Mouse (Mus musculus) myocyte (in vitro differentiated cells): Measurements from ENCODE around the gene Wfikkn2. TPM values are rescaled to one million over a fixed set of nuclear protein-coding genes. Genes with fewer than 3 reads are reported as not detected.

ENCODE experiments used
- H3K27me3 ChIP-seq: one replicate; pipeline ENCODE4 v1.6.1; 2011; ENCODE audit not compliant: control insufficient read depth, insufficient read depth, insufficient read length
- H3K36me3 ChIP-seq: one replicate; pipeline ENCODE4 v1.6.1; 2011; ENCODE audit not compliant: control insufficient read depth, insufficient read depth
- H3K4me2 ChIP-seq: one replicate; pipeline ENCODE4 v1.6.1; 2011; ENCODE audit warnings: low read depth, control low read depth
- H3K4me3 ChIP-seq: one replicate; pipeline ENCODE4 v1.5.1; 2011; ENCODE audit warnings: mild to moderate bottlenecking, control low read depth, moderate library complexity
- H3K79me2 ChIP-seq: one replicate; pipeline ENCODE4 v1.6.1; 2011; ENCODE audit not compliant: control insufficient read depth, insufficient read depth
- H3ac ChIP-seq: one replicate; pipeline ENCODE4 v1.6.1; 2011; ENCODE audit not compliant: control insufficient read depth, insufficient read length
- CEBPB ChIP-seq: IDR thresholded peaks from 2 replicates; pipeline ENCODE4 v1.6.1; 2011; ENCODE audit warnings: mild to moderate bottlenecking, moderate library complexity; ENCODE audit not compliant: poor library complexity, insufficient read depth, severe bottlenecking
- E2F4 ChIP-seq: IDR thresholded peaks from one replicate; pipeline ENCODE4 v1.6.1; 2011; ENCODE audit warnings: mild to moderate bottlenecking, control low read depth, moderate library complexity; ENCODE audit not compliant: insufficient read depth
- MAX ChIP-seq: IDR thresholded peaks from one replicate; pipeline ENCODE4 v1.6.1; 2011; ENCODE audit warnings: low read depth, mild to moderate bottlenecking, control low read depth
- MYOD1 ChIP-seq, 3 experiments: IDR thresholded peaks; one replicate each; pipeline ENCODE4 v1.6.1; 2011; ENCODE audit warnings: control low read depth in 2 of 3, low read depth in 2 of 3, mild to moderate bottlenecking in 2 of 3, moderate library complexity in 1 of 3; ENCODE audit not compliant: insufficient read length in 2 of 3, control insufficient read depth in 1 of 3
- MYOG ChIP-seq, 3 experiments: IDR thresholded peaks; one replicate each; pipeline ENCODE4 v1.6.1; 2011; ENCODE audit warnings: control low read depth in 2 of 3, low read depth in 2 of 3, mild to moderate bottlenecking in 2 of 3; ENCODE audit not compliant: insufficient read length in 2 of 3, control insufficient read depth in 1 of 3, insufficient read depth in 1 of 3
- POLR2A ChIP-seq: IDR thresholded peaks from one replicate; pipeline ENCODE4 v1.6.1; 2011; ENCODE audit warnings: low read depth, mild to moderate bottlenecking, control low read depth, moderate library complexity; ENCODE audit not compliant: insufficient read length
- POLR2AphosphoS2 ChIP-seq: IDR thresholded peaks from one replicate; pipeline ENCODE4 v1.6.1; 2011; ENCODE audit warnings: low read depth, control low read depth; ENCODE audit not compliant: insufficient read length
- REST ChIP-seq: IDR thresholded peaks from one replicate; pipeline ENCODE4 v1.6.1; 2011; ENCODE audit warnings: mild to moderate bottlenecking, control low read depth, moderate library complexity; ENCODE audit not compliant: insufficient read depth, insufficient read length
- SRF ChIP-seq: IDR thresholded peaks from one replicate; pipeline ENCODE4 v1.6.1; 2011; ENCODE audit warnings: low read depth; ENCODE audit not compliant: control insufficient read depth, insufficient read length
- TCF12 ChIP-seq: IDR thresholded peaks from one replicate; pipeline ENCODE4 v1.6.1; 2011; ENCODE audit warnings: mild to moderate bottlenecking, control low read depth; ENCODE audit not compliant: poor library complexity, insufficient read depth, severe bottlenecking
- TCF3 ChIP-seq: IDR thresholded peaks from one replicate; pipeline ENCODE4 v1.6.1; 2011; ENCODE audit warnings: low read depth, control low read depth; ENCODE audit not compliant: insufficient read length
- USF1 ChIP-seq: IDR thresholded peaks from one replicate; pipeline ENCODE4 v1.6.1; 2011; ENCODE audit warnings: low read depth, mild to moderate bottlenecking, control low read depth, moderate library complexity
- polyA plus RNA-seq: library from polyadenylated mRNA; unstranded; fragments of >200 nt; fragmentation: generic; extraction: Trizol; gene quantifications from one replicate; pipeline ENCODE4 v1.2.1, GENCODE M21; 2012; ENCODE audit warnings: missing spikeins

Wfikkn2 gene
- polyA plus RNA-seq, 1 experiment, result 0.80 TPM

DNA sequence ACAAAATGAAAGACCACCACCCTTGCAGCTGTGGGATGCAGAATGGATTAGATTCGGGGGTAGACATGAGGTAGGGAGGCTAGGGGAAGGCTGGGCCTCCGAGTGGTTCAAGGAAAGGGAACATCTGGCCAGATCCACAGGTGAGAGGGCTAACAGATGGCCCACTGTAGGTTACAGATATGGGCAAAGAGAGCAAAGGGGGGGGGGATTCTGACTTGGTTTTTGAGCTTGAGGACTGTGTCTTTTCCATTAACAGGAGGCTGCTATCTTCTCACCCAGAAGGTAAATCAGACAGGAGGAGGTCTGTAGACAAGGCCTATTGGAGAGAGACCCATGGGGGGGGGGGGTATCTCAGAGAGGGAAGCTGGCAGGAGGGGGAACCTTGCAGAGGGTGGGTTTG lies 46.0 kb downstream of the Wfikkn2 start:
- Histone ChIP-seq H3K4me2 (no peak overlapping the region), H3ac (no peak overlapping the region), H3K79me2 (no peaks in the 10 kb centered on the region), H3K36me3 (no peaks in the 10 kb centered on the region), H3K27me3 (no peaks in the 10 kb centered on the region), H3K4me3 (no peak overlapping the region)
- TF ChIP-seq TCF3 (no peak), E2F4 (no peak), MAX (no peak), MYOD1 (IDR thresholded peaks at IDR 0.05; ENCODE audit: control insufficient read depth in 1 of 3, insufficient read length in 2 of 3, low read depth in 2 of 3) (no peak), USF1 (no peak), POLR2A (no peak), POLR2AphosphoS2 (no peak), MYOG (IDR thresholded peaks at IDR 0.05; ENCODE audit: control insufficient read depth in 1 of 3, insufficient read depth in 1 of 3, insufficient read length in 2 of 3, low read depth in 2 of 3) (no peak), CEBPB (no peak), REST (no peak), TCF12 (no peak), SRF (no peak)

DNA sequence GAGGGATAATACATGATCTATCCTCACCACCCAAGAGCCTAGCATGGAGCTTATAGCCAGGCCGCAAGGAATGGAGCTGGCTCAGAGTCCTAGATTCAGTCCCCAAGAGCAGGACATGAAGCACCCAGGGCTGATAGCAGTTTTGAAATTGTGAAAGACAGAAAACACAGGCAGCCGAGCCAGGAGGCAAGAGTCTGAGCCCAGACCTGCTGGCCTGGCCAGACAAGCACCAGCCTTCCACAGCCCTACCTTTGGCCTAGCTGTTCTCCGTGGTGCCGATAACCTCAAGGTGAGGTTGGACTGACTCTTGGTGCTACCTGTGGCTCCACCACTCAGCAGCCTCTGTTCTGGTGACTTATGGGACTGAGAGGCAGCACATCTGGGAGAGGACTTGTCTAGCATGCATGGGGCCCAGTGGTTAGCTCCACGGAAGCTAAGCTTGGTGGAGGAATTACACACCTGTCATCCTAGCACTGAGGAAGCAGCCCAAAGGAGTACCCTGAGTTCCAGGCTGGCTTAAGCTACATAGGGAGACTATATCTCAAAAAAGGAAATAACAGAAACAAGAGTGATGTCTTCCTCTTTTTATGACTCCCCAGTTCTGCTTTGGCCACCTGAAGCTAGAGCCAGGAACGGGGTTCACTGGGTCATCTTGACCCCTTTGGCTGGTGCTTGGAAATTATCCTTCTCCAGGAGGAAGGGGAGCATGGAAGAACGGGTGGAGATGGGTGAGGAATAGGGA lies 47.2 kb downstream of the Wfikkn2 start:
- Histone ChIP-seq H3ac (no peak overlapping the region), H3K79me2 (no peaks in the 10 kb centered on the region), H3K4me3 (no peak overlapping the region), H3K27me3 (no peaks in the 10 kb centered on the region), H3K4me2 (no peak overlapping the region), H3K36me3 (no peaks in the 10 kb centered on the region)
- TF ChIP-seq REST (no peak), TCF3 (no peak), POLR2A (no peak), CEBPB (no peak), MAX (no peak), POLR2AphosphoS2 (no peak), MYOD1 (IDR thresholded peaks at IDR 0.05; ENCODE audit: control insufficient read depth in 1 of 3, insufficient read length in 2 of 3, low read depth in 2 of 3) (no peak), USF1 (no peak), SRF (no peak), MYOG (IDR thresholded peaks at IDR 0.05; ENCODE audit: control insufficient read depth in 1 of 3, insufficient read depth in 1 of 3, insufficient read length in 2 of 3, low read depth in 2 of 3) (no peak), TCF12 (no peak)

DNA sequence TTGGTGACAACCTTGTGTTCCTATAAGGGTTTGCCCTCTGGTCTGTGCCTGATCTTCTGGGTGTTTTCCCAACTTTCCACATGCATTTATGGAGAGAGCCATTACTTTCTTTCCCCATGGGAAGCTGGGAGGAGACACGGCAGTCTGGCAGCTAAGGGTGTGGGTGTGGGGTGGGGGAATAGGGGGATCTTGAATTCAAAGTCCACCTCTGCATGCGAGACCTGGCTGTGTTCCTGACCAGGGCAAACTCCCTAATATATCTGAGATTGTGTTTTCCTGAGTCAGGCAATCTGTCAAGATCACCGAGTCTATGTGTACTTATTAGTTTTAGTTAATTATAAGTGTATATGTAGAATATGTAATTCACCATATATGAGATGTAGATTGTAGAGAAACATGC lies 49.5 kb downstream of the Wfikkn2 start:
- Histone ChIP-seq H3K36me3 (no peaks in the 10 kb centered on the region), H3K79me2 (no peaks in the 10 kb centered on the region), H3K27me3 (no peaks in the 10 kb centered on the region), H3K4me2 (no peak overlapping the region), H3K4me3 (no peak overlapping the region), H3ac (no peak overlapping the region)
- TF ChIP-seq TCF12 (no peak), CEBPB (no peak), POLR2A (no peak), USF1 (no peak), TCF3 (no peak)

DNA sequence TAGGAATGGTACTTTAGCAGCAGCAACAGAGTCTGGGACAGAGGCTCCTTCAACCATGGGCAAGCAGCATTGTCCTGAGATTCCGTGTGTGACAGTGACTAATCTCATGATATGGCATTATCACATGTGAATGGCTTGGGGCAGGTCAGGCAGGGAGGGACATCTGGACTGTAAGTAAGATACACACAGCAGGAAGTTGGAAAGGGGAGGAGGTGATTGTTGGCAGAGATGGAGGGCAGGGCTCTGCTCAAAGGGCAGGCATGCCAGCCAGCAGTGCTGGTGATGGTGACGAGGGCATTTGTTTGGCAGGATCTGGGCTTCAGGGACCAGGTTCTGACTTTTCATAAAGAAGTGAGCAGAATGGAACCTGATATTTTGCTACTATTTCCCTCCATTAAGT lies 52.7 kb downstream of the Wfikkn2 start:
- H3K79me2 ChIP-seq, result no peaks in the 10 kb centered on the region
- H3ac ChIP-seq, result no peak overlapping the region
- H3K27me3 ChIP-seq, result no peaks in the 10 kb centered on the region
- no peaks in the 10 kb centered on the region for H3K36me3 ChIP-seq
- H3K4me3 ChIP-seq, result no peak overlapping the region
- H3K4me2 ChIP-seq, result no peak overlapping the region
- TF ChIP-seq MYOG (IDR thresholded peaks at IDR 0.05; ENCODE audit: control insufficient read depth in 1 of 3, insufficient read depth in 1 of 3, insufficient read length in 2 of 3, low read depth in 2 of 3) (no peak), MYOD1 (IDR thresholded peaks at IDR 0.05; ENCODE audit: control insufficient read depth in 1 of 3, insufficient read length in 2 of 3, low read depth in 2 of 3) (no peak), SRF (no peak), CEBPB (no peak), POLR2AphosphoS2 (no peak), REST (no peak), TCF3 (no peak), MAX (no peak), POLR2A (no peak), TCF12 (no peak), E2F4 (no peak), USF1 (no peak)

DNA sequence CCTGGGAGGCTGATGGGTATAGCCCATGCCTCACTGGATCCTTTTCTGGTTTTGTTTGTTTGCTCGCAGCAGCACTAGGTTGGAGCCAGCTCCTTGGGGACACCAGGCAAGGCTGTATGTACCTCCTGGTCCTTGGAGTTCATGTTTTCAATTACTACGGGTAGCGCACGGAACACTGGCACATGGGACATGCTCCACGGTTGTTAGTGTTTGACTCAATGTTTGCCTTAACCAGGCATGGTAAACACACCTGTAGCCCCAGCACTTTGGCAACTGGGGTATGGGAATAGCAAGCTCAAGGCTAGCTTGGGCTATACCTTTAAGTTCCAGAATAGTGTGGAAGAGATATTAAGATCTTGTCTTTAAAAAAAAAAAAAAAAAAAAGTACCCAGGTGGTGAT lies 55.1 kb downstream of the Wfikkn2 start:
- TF ChIP-seq POLR2AphosphoS2 (no peak), CEBPB (no peak), TCF12 (no peak), E2F4 (no peak), POLR2A (no peak), TCF3 (no peak), MYOG (IDR thresholded peaks at IDR 0.05; ENCODE audit: control insufficient read depth in 1 of 3, insufficient read depth in 1 of 3, insufficient read length in 2 of 3, low read depth in 2 of 3) (no peak), REST (no peak)
- Histone ChIP-seq H3K4me3 (no peak overlapping the region), H3K4me2 (no peak overlapping the region), H3K27me3 (no peaks in the 10 kb centered on the region), H3K79me2 (no peaks in the 10 kb centered on the region), H3ac (no peak overlapping the region), H3K36me3 (no peaks in the 10 kb centered on the region)
